Mouse (Mus musculus) midbrain, embryonic 11.5 days (tissue): ENCODE measurements around the gene Slfn1. TPM values are rescaled to one million over a fixed set of nuclear protein-coding genes. Genes with fewer than 3 reads are reported as not detected.

ENCODE experiments used
- ATAC-seq: fragments of 200-750 bp; cut with Nextera tagmentation; 2 replicates; pipeline ENCODE4 v1.8.0; 2017; ENCODE audit warnings: moderate TSS enrichment, moderate library complexity; ENCODE audit not compliant: low FRiP score
- DNase-seq: peaks from one replicate; pipeline ENCODE4 v3.0.0; 2015; ENCODE audit warnings: low spot score; ENCODE audit errors: missing footprints
- H3K27ac ChIP-seq: fragments of 300-500 bp; sonication (generic); 2 replicates; pipeline ENCODE4 v1.5.1; 2014; ENCODE audit warnings: low read depth, low read length
- H3K27me3 ChIP-seq: fragments of 300-500 bp; sonication (generic); 2 replicates; pipeline ENCODE4 v1.6.1; 2014; ENCODE audit warnings: mild to moderate bottlenecking, low read length, moderate library complexity, mixed read lengths; ENCODE audit not compliant: control insufficient read depth, insufficient read depth
- H3K36me3 ChIP-seq: fragments of 300-500 bp; sonication (generic); 2 replicates; pipeline ENCODE4 v1.6.1; 2014; ENCODE audit warnings: mild to moderate bottlenecking, low read length, moderate library complexity, mixed read lengths; ENCODE audit not compliant: control insufficient read depth, insufficient read depth
- H3K4me1 ChIP-seq: fragments of 300-500 bp; sonication (generic); 2 replicates; pipeline ENCODE4 v1.6.1; 2014; ENCODE audit warnings: low read length; ENCODE audit not compliant: control insufficient read depth, insufficient read depth
- H3K4me2 ChIP-seq: fragments of 300-500 bp; sonication (generic); 2 replicates; pipeline ENCODE4 v1.6.1; 2014; ENCODE audit warnings: mild to moderate bottlenecking, moderate library complexity
- H3K4me3 ChIP-seq: fragments of 300-500 bp; sonication (generic); 2 replicates; pipeline ENCODE4 v1.5.1; 2014; ENCODE audit warnings: low read depth, low read length
- H3K9ac ChIP-seq: fragments of 300-500 bp; sonication (generic); 2 replicates; pipeline ENCODE4 v1.6.1; 2014; ENCODE audit warnings: low read length
- H3K9me3 ChIP-seq: fragments of 300-500 bp; sonication (generic); 2 replicates; pipeline ENCODE4 v1.6.1; 2016; ENCODE audit warnings: low read length; ENCODE audit not compliant: control insufficient read depth
- WGBS: fragments of 180-500 bp; shearing (Covaris S2); extraction: QIAGEN DNeasy Blood & Tissue Kit; methylation state at CpG from one replicate; pipeline ENCODE4 v1.1.7; 2014; 5-methylcytosine and 5-hydroxymethylcytosine counted together
- polyA plus RNA-seq: library from polyadenylated mRNA; unstranded; fragments of >200 nt; fragmentation: Nextera tagmentation; extraction: Ambion mirVana; gene quantifications from 2 replicates; pipeline ENCODE4 v1.2.1, GENCODE M21; 2014

The Slfn1 gene
- 0.10 TPM in 1 of 2 replicates, not detected in the other for polyA plus RNA-seq

- Histone ChIP-seq H3K27ac (no peak within 1 kb of the TSS), H3K4me2 (no peak within 1 kb of the TSS), H3K9me3 (no peaks in the 10 kb centered on the region), H3K4me3 (no peak within 1 kb of the TSS), H3K4me1 (no peaks in the 10 kb centered on the region), H3K36me3 (no peaks in the 10 kb centered on the region), H3K27me3 (no peaks in the 10 kb centered on the region), H3K9ac (no peak within 1 kb of the TSS)
- DNase-seq (no peak), ATAC-seq (no peak)
- WGBS: 91% methylated on average over 13 of the region's 13 CpGs
These were observed at the start of gene Slfn1 for GRCm38 (mm10) chr11:83116597-83117227. Slfn1 (plus strand) TSS chr11:83116849.

DNA sequence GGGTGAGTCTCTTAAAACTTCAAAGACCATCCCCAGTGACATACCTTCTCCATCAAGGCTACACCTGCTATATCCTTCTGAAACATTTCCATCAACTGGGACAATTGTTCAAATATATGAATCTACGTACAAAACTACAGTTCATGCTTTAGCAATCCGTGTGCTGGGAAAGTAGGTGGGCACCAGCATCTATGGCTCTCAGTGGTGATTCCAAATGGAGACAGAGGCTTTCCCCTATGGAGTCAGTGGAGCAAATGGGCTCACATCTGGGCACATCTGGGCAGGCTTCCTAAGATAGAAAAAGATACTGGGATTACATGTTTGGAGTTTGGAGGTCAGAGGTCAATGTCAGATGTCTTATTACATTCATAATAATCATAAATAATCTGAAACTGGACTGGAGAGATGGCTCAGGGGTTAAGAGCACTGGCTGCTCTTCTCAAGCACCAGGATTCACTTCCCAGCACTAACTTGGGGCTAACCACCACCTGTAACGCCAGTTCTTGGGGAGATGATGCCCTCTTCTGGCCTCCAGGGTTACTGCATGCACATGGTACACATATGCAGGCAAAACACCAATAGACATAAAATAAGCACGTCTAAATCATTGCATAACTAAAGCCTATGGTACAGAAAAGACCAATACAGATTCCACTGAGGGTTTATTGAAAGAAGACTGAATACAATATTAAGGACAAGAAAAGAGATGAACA lies 48.5 kb upstream of the Slfn1 start:
- DNase-seq: no peak
- H3K4me1 ChIP-seq: no peaks in the 10 kb centered on the region
- no peaks in the 10 kb centered on the region for H3K9me3 ChIP-seq
- H3K27ac ChIP-seq: no peak overlapping the region
- no peak overlapping the region for H3K4me3 ChIP-seq
- H3K9ac ChIP-seq: no peak overlapping the region
- 74% methylated on average over 4 of the region's 4 CpGs for WGBS
- H3K36me3 ChIP-seq: no peaks in the 10 kb centered on the region
- H3K4me2 ChIP-seq: no peak overlapping the region
- no peak for ATAC-seq
- H3K27me3 ChIP-seq: no peaks in the 10 kb centered on the region

DNA sequence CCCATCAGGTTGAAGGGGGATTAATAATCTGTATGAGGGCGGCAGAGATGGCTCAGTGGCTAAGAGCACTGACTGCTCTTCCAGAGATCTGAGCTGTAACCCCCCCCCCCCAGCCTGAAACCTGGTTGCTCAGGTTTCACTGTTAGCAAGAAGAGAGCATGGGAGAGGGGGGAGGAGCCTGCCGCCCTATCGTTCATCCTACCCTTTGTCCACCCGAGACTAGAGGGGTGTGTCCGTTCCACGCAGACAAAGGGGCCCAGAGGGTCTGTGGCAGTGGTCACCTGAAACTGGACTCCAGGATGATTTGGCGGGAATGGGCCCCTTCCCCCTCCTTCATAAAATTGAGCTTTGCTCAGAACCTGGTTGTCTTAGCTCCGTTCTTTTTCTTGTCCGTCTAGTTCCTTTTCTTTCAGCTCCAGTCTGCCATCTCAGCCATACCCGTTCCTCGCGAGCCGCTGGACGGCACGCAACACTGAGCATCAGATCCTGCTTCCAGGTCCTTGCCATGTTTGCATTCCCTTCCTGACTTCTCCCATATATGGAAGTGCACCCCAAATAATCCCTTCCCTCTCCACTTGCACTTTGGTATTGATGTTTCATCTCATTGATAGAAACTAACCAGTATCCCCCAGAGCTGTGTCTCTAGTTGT lies 46.2 kb upstream of the Slfn1 start:
- DNase-seq (no peak), ATAC-seq (no peak)
- 88% methylated on average over 15 of the region's 15 CpGs for WGBS
- Histone ChIP-seq H3K27ac (no peak overlapping the region), H3K9me3 (no peaks in the 10 kb centered on the region), H3K36me3 (no peaks in the 10 kb centered on the region), H3K27me3 (no peaks in the 10 kb centered on the region), H3K4me3 (no peak overlapping the region), H3K9ac (no peak overlapping the region), H3K4me2 (no peak overlapping the region), H3K4me1 (no peaks in the 10 kb centered on the region)

- Histone ChIP-seq H3K27ac (no peak overlapping the region), H3K36me3 (no peaks in the 10 kb centered on the region), H3K9me3 (no peaks in the 10 kb centered on the region), H3K4me3 (no peak overlapping the region), H3K9ac (no peak overlapping the region), H3K4me1 (no peaks in the 10 kb centered on the region), H3K27me3 (no peaks in the 10 kb centered on the region), H3K4me2 (no peak overlapping the region)
- DNase-seq: no peak
- 81% methylated on average over 3 of the region's 3 CpGs for WGBS
- no peak for ATAC-seq
These were observed 38.8 kb upstream of the Slfn1 start for GRCm38 (mm10) chr11:83077714-83078422.

DNA sequence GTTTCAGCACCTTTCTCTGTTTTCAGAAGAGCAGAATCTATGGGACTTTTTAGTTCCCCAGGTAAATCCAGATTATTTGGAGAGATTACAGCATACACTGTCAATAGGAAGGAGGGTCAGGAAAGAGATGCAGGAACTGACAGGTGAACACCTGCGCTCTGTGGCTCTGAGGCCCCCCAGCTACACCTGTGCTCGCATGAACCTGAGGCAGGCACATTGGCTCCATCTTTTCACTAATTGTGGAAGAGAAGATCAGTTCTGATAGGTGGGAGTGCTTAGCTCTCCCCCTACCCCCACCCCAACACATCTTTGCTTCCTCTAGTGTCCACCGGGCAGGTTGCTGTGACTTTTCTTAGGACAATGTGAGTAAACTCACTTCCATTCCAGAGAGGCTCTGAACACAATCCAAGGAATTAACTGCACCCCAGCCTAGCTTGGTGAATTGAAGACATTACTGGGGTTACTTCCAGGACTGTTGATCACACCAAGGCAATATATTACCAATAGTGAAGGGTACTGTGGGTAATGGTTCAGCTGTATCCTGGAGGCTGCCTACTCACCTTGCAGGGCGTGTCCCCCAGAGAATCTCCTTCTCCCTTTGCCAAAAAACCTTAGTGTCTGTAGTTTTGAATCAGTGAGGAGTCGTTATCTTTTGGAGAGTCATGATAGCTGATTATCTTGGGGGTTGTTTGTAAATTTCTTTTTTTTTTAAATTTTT lies 38.1 kb upstream of the Slfn1 start:
- WGBS: 87% methylated on average over 5 of the region's 5 CpGs
- no peaks in the 10 kb centered on the region for H3K4me1 ChIP-seq
- no peak overlapping the region for H3K4me2 ChIP-seq
- H3K36me3 ChIP-seq: no peaks in the 10 kb centered on the region
- no peak overlapping the region for H3K27ac ChIP-seq
- H3K9me3 ChIP-seq: no peaks in the 10 kb centered on the region
- H3K9ac ChIP-seq: no peak overlapping the region
- DNase-seq (no peak), ATAC-seq (no peak)
- no peak overlapping the region for H3K4me3 ChIP-seq
- no peaks in the 10 kb centered on the region for H3K27me3 ChIP-seq

DNA sequence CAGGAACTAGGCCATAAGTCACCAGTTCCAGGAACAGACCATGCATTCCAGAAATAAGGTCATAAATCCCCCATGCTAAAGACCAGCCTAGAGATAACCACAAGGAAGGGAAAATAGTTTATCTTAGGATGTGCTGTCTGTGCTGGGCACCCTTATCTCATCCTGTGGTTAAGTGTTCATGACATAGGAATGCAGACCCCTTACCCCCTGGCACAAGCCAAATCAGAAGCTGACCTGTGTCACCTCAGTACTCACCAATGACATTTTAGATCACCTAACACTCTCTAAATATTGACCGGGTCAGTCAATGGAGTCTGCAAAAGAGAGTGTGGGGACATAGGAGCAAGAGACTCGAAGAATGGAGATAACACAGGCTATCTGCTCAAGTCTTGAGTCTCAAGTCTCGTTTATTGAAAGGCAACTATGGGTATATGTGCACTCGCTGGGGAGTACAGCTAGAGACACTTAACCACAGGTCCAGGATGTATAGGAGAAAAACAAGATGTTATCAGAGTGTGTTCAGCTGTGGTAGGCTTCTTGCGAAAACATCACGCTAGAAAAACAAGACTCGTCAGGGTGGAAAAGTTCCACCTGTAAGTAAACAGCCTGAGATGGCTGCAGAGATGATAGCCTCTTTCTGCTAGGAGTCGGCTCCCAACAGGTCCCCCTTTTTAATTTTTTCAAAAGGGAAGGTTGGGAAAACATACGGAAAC lies 37.0 kb upstream of the Slfn1 start:
- WGBS: 86% methylated on average over 9 of the region's 9 CpGs

DNA sequence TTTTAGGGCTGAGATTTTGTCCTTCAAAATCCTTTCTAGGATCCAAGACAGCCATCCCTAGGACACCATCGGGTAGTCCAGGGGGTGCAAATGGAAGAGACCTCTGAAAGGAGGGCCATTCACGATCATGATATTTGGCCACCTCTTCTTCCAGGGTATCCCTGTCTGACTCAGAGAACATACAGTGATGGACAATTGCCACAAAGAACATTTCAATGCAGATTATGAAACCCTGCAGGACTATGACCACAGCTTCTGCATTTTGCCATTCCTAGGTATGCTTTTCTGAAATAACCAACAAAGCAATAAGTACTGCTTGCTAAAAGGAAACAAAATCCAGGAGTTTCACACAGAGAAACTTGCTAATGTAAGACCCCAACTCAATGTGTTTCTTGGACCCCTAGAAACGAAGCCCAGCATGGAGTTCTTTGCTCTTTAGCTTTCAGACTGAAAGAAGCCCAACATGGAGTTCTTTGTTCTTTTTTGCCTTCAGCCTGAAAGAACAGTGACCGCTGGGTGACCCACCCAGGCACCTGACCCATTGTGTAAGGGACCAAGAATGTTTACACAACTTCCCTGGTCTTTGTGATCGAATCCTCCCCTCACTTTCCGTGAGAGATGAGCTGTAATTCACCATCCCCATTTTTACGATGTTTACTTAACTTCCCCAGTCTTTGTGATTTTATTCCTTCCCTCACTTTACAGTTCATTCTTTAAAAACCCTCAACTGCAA lies 33.7 kb upstream of the Slfn1 start:
- Histone ChIP-seq H3K36me3 (no peaks in the 10 kb centered on the region), H3K27ac (no peak overlapping the region), H3K4me1 (no peaks in the 10 kb centered on the region), H3K27me3 (no peaks in the 10 kb centered on the region), H3K4me2 (no peak overlapping the region), H3K4me3 (no peak overlapping the region), H3K9me3 (no peaks in the 10 kb centered on the region), H3K9ac (no peak overlapping the region)
- ATAC-seq: no peak
- DNase-seq: no peak
- 69% methylated on average over 7 of the region's 7 CpGs for WGBS

More for the DNA sequence above, 37.0 kb upstream of the Slfn1 start:
- no peaks in the 10 kb centered on the region for H3K27me3 ChIP-seq
- H3K36me3 ChIP-seq: no peaks in the 10 kb centered on the region
- no peak overlapping the region for H3K4me3 ChIP-seq
- H3K4me2 ChIP-seq: no peak overlapping the region
- no peak for ATAC-seq
- H3K4me1 ChIP-seq: no peaks in the 10 kb centered on the region
- no peak overlapping the region for H3K27ac ChIP-seq
- H3K9ac ChIP-seq: no peak overlapping the region
- no peaks in the 10 kb centered on the region for H3K9me3 ChIP-seq
- DNase-seq: no peak

- Histone ChIP-seq H3K36me3 (no peaks in the 10 kb centered on the region), H3K4me1 (no peaks in the 10 kb centered on the region), H3K9ac (no peak overlapping the region), H3K27ac (no peak overlapping the region), H3K27me3 (no peaks in the 10 kb centered on the region), H3K4me3 (no peak overlapping the region), H3K4me2 (no peak overlapping the region), H3K9me3 (no peaks in the 10 kb centered on the region)
- 93% methylated on average over 2 of the region's 2 CpGs for WGBS
- no peak for DNase-seq
- no peak for ATAC-seq
These were observed 32.5 kb upstream of the Slfn1 start for GRCm38 (mm10) chr11:83084161-83084560.
